Mouse (Mus musculus) cerebellum, adult 2 months (tissue): ENCODE results near the gene Tango6.

ENCODE experiments used
- CTCF ChIP-seq: fragments of 200-500 bp; IDR thresholded peaks from 2 replicates; pipeline ENCODE4 v1.5.1; 2011; ENCODE audit warnings: low read depth, mild to moderate bottlenecking, control low read depth, low read length, moderate library complexity, borderline replicate concordance; ENCODE audit not compliant: insufficient read depth
- POLR2A ChIP-seq: fragments of 200-500 bp; IDR thresholded peaks from 2 replicates; pipeline ENCODE4 v1.6.1; 2011; ENCODE audit warnings: low read length, control low read depth, borderline replicate concordance; ENCODE audit not compliant: insufficient read depth

- no peak for TF ChIP-seq CTCF
- no peak for TF ChIP-seq POLR2A
Observed at GRCm38 (mm10) chr8:106805859-106806258, 123.0 kb downstream of the Tango6 start.
